Mouse (Mus musculus) embryonic facial prominence, embryonic 10.5 days (tissue): ENCODE measurements around the gene Psmd5. TPM values are rescaled to one million over a fixed set of nuclear protein-coding genes. Genes with fewer than 3 reads are reported as not detected.
A peak's percentile ranks its signal among the peaks of the same experiment; 100 is the strongest.
"Not testable (repeated sequence)": the region's sequence is repeated elsewhere in the genome, so short reads cannot be mapped to it uniquely, and the experiment has no call there.

Source experiments
- DNase-seq: peaks from one replicate; pipeline ENCODE4 v3.0.0-alpha.2; 2017; ENCODE audit warnings: low spot score
- H3K27ac ChIP-seq: fragments of 300-500 bp; sonication (generic); replicated peaks from 2 replicates; pipeline ENCODE4 v1.5.1; 2016; ENCODE audit warnings: mild to moderate bottlenecking
- H3K27me3 ChIP-seq: fragments of 300-500 bp; sonication (generic); replicated peaks from 2 replicates; pipeline ENCODE4 v1.6.1; 2016; ENCODE audit warnings: low read depth, mild to moderate bottlenecking; ENCODE audit not compliant: poor library complexity, severe bottlenecking
- H3K36me3 ChIP-seq: fragments of 300-500 bp; sonication (generic); replicated peaks from 2 replicates; pipeline ENCODE4 v1.6.1; 2016; ENCODE audit warnings: mild to moderate bottlenecking, moderate library complexity
- H3K4me1 ChIP-seq: fragments of 300-500 bp; sonication (generic); 2 replicates; pipeline ENCODE4 v1.6.1; 2016
- H3K4me3 ChIP-seq: fragments of 300-500 bp; sonication (generic); 2 replicates; pipeline ENCODE4 v1.5.1; 2016; ENCODE audit warnings: mild to moderate bottlenecking, moderate library complexity
- H3K9me3 ChIP-seq: fragments of 300-500 bp; sonication (generic); 2 replicates; pipeline ENCODE4 v1.6.1; 2016; ENCODE audit warnings: mild to moderate bottlenecking
- WGBS: fragments of 180-500 bp; shearing (Covaris S2); methylation state at CpG from one replicate; pipeline ENCODE4 v1.1.7; 2016; 5-methylcytosine and 5-hydroxymethylcytosine counted together
- polyA plus RNA-seq: library from polyadenylated mRNA; unstranded; fragments of >200 nt; fragmentation: Nextera tagmentation; extraction: Ambion mirVana; gene quantifications from 2 replicates; pipeline ENCODE4 v1.2.1, GENCODE M21; 2016

The Psmd5 gene
- polyA plus RNA-seq, 1 experiment from 2014 or later = 127 TPM

- 92% methylated on average over 1 of the region's 1 CpGs for WGBS
- Histone ChIP-seq H3K4me3 (no peak overlapping the region), H3K9me3 (no peaks in the 10 kb centered on the region), H3K36me3 (peaks cover 94% of the 10 kb centered on the region), H3K27me3 (no peaks in the 10 kb centered on the region), H3K4me1 (no peaks in the 10 kb centered on the region), H3K27ac (no peak overlapping the region)
- no peak for DNase-seq
These were observed 65.2 kb downstream of the Psmd5 start for GRCm38 (mm10) chr2:34809568-34809967.

GRCm38 (mm10) chr2:34808057-34808456, 66.7 kb downstream of the Psmd5 start:
- H3K4me3 ChIP-seq = no peak overlapping the region
- H3K27ac ChIP-seq = no peak overlapping the region
- peaks cover 14% of the 10 kb centered on the region for H3K4me1 ChIP-seq
- no peaks in the 10 kb centered on the region for H3K9me3 ChIP-seq
- no peak for DNase-seq
- peaks cover 89% of the 10 kb centered on the region for H3K36me3 ChIP-seq
- 88% methylated on average over 2 of the region's 2 CpGs for WGBS
- H3K27me3 ChIP-seq = no peaks in the 10 kb centered on the region

- H3K36me3 ChIP-seq = peaks cover 63% of the 10 kb centered on the region
- no peak for DNase-seq
- H3K4me3 ChIP-seq = no peak overlapping the region
- peaks cover 18% of the 10 kb centered on the region for H3K4me1 ChIP-seq
- no peaks in the 10 kb centered on the region for H3K27me3 ChIP-seq
- no peak overlapping the region for H3K27ac ChIP-seq
- no peaks in the 10 kb centered on the region for H3K9me3 ChIP-seq
- WGBS = 94% methylated on average over 10 of the region's 10 CpGs
These were observed 69.3 kb downstream of the Psmd5 start for GRCm38 (mm10) chr2:34805364-34805950.

- no peak for DNase-seq
- H3K27ac ChIP-seq = no peak overlapping the region
- H3K4me3 ChIP-seq = no peak overlapping the region
- 95% methylated on average over 1 of the region's 1 CpGs for WGBS
- H3K9me3 ChIP-seq = no peaks in the 10 kb centered on the region
- no peaks in the 10 kb centered on the region for H3K27me3 ChIP-seq
- H3K4me1 ChIP-seq = peaks cover 24% of the 10 kb centered on the region
- H3K36me3 ChIP-seq = peaks cover 58% of the 10 kb centered on the region
These were observed 70.0 kb downstream of the Psmd5 start for GRCm38 (mm10) chr2:34804815-34805214.

- Histone ChIP-seq H3K9me3 (no peaks in the 10 kb centered on the region), H3K27ac (no peak overlapping the region), H3K4me1 (peaks cover 26% of the 10 kb centered on the region), H3K27me3 (no peaks in the 10 kb centered on the region), H3K4me3 (peak overlapping the region; percentile 69; the same call in 1 of the 2 replicates), H3K36me3 (peaks cover 51% of the 10 kb centered on the region)
- no peak for DNase-seq
- WGBS = 96% methylated on average over 2 of the region's 2 CpGs
These were observed 70.6 kb downstream of the Psmd5 start for GRCm38 (mm10) chr2:34804172-34804571.

- H3K4me1 ChIP-seq = peaks cover 30% of the 10 kb centered on the region
- H3K36me3 ChIP-seq = peaks cover 47% of the 10 kb centered on the region
- H3K27ac ChIP-seq = no peak overlapping the region
- 82% methylated on average over 3 of the region's 3 CpGs for WGBS
- H3K27me3 ChIP-seq = no peaks in the 10 kb centered on the region
- H3K9me3 ChIP-seq = no peaks in the 10 kb centered on the region
- H3K4me3 ChIP-seq = peak overlapping the region; percentile 69
- DNase-seq = no peak
These were observed 71.0 kb downstream of the Psmd5 start for GRCm38 (mm10) chr2:34803746-34804145.

- peak; percentile 43 for DNase-seq
- WGBS = under 1% methylated on average over 32 of the region's 32 CpGs
- not testable (repeated sequence) for H3K9me3 ChIP-seq, H3K27me3 ChIP-seq
- Histone ChIP-seq H3K4me1 (peaks cover 34% of the 10 kb centered on the region), H3K27ac (peak overlapping the region; percentile 90), H3K4me3 (peak overlapping the region; percentile 69), H3K36me3 (peaks cover 39% of the 10 kb centered on the region)
These were observed 72.1 kb downstream of the Psmd5 start for GRCm38 (mm10) chr2:34802565-34803245.

GRCm38 (mm10) chr2:34801516-34802482, 73.0 kb downstream of the Psmd5 start:
- Histone ChIP-seq H3K4me1 (peaks cover 34% of the 10 kb centered on the region), H3K4me3 (peak overlapping the region; percentile 69), H3K9me3 (no peaks in the 10 kb centered on the region), H3K27ac (peak overlapping the region; percentile 90), H3K36me3 (peaks cover 33% of the 10 kb centered on the region), H3K27me3 (no peaks in the 10 kb centered on the region)
- 5% methylated on average over 39 of the region's 39 CpGs for WGBS
- peak; percentile 98 for DNase-seq

- DNase-seq = no peak
- H3K27ac ChIP-seq = no peak overlapping the region
- peak overlapping the region; percentile 79 for H3K4me3 ChIP-seq
- no peaks in the 10 kb centered on the region for H3K9me3 ChIP-seq
- no peaks in the 10 kb centered on the region for H3K27me3 ChIP-seq
- peaks cover 34% of the 10 kb centered on the region for H3K4me1 ChIP-seq
- peaks cover 33% of the 10 kb centered on the region for H3K36me3 ChIP-seq
- WGBS = 80% methylated on average over 7 of the region's 7 CpGs
These were observed 74.4 kb downstream of the Psmd5 start for GRCm38 (mm10) chr2:34800371-34800770.

Other genes starting within 250 kb of the Psmd5 start
- 80.6 and 87.1 TPM in 2 replicates for gene Gapvd1, start 119.7 kb downstream of the Psmd5 start, polyA plus RNA-seq
- gene Hspa5, start 103.0 kb downstream of the Psmd5 start, polyA plus RNA-seq = 908 and 968 TPM in 2 replicates
- 39.3 and 44.2 TPM in 2 replicates for gene Rabepk, start 75.1 kb downstream of the Psmd5 start, polyA plus RNA-seq
- 77.3 and 79.0 TPM in 2 replicates for gene Fbxw2, start 48.7 kb downstream of the Psmd5 start, polyA plus RNA-seq
- gene Gm34653, start 42.0 kb downstream of the Psmd5 start, polyA plus RNA-seq = 0.09 TPM in 1 of 2 replicates, not detected in the other
- gene Cutal, start 572 bp downstream of the Psmd5 start, polyA plus RNA-seq = 0.09 TPM in 1 of 2 replicates, not detected in the other
- 1.1 and 1.8 TPM in 2 replicates for gene Phf19, start 39.1 kb upstream of the Psmd5 start, polyA plus RNA-seq
- gene Traf1, start 86.8 kb upstream of the Psmd5 start, polyA plus RNA-seq = 0.34 and 0.38 TPM in 2 replicates
- gene Hc, start 186.5 kb upstream of the Psmd5 start, polyA plus RNA-seq = 0.10 and 0.17 TPM in 2 replicates
- gene AI182371, start 226.6 kb upstream of the Psmd5 start, polyA plus RNA-seq = 0.15 TPM in 1 of 2 replicates, not detected in the other
- 28.5 and 30.4 TPM in 2 replicates for gene Cntrl, start 234.5 kb upstream of the Psmd5 start, polyA plus RNA-seq